Mouse (Mus musculus): ENCODE results near the gene Gnaz.
"Not testable (repeated sequence)": the region's sequence is repeated elsewhere in the genome, so short reads cannot be mapped to it uniquely, and the experiment has no call there.

Gene Gnaz

DNA sequence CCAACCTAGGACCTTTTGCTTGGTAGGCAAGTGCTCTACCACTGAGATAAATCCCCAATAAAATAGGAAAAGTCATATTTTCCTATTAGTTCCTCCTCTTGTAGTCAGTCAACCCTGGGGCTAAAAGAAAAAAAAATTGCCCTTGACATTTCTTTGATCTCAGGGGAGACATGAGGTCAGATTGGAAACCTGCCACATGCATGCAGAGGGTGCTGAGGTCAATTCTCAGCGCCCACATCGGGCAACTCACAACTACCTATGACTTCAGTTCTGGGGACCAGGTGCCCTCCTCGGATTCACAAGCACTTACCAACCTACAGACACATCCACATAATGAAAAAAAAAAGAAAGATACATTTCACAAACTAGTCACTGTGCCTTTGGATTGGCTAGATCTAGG, 63.3 kb downstream of the Gnaz start:
- DNase-seq (ENCODE audit: low spot score), result no peak

DNA sequence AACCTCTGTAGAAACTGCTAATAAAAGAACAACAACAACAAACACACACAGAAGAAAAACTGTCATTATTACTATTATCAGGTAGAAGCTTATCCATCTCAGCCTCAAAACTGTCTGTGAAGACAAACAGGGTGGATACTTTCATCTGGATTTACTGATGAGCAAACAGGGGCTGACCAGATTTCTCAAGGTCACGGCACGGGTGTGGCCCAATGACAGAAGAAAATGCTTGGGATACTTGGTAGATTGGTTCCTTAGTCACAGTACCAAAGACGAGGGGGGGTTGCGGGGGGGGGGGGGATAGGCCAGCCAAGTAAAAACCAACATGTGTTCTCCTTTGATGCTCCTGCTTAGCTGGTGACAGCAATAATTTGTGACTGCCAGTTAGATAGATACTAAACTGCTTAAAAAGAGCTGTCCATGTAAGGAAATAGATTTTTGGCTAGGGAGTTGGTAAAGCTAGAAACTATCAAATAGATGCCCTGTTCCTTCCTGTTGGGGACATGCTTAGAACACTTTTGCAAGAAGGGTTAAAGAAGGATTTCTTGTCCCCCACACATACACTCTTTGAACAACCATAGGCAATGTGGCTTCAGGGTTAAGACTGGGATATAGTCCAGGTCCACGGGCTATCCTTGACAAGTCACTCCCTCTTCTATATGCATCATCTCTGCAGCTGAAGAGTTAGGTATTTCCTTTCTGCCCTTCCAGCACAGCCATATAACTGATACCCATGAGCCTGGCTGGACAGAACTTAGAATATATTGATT, 64.6 kb downstream of the Gnaz start:
- no peak for DNase-seq (ENCODE audit: low spot score)

DNA sequence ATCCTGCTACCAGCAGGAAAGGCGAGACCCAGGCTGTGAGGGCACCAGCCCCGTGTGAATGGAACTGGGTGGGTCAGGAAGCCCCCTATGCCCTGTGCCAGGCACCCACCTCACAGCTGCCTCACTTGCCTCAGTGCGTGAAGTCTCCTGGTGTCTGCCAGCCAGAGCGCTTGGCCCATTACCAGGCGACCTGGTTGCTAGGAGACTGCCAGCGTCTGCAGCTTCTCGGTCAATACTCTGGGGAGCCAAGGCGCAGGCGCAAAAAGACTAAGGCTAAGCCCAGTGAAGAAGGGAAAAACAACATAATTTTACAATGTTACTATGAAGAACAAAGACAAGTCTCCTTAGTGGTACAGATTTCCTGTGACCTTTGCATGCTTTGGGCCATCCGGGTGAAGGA, 65.4 kb downstream of the Gnaz start, which contains the start of gene Rsph14:
Rsph14 (minus strand) TSS at position 192 of the 400 bp plus-strand sequence.
- peak; percentile 45 for DNase-seq (ENCODE audit: low spot score)

DNA sequence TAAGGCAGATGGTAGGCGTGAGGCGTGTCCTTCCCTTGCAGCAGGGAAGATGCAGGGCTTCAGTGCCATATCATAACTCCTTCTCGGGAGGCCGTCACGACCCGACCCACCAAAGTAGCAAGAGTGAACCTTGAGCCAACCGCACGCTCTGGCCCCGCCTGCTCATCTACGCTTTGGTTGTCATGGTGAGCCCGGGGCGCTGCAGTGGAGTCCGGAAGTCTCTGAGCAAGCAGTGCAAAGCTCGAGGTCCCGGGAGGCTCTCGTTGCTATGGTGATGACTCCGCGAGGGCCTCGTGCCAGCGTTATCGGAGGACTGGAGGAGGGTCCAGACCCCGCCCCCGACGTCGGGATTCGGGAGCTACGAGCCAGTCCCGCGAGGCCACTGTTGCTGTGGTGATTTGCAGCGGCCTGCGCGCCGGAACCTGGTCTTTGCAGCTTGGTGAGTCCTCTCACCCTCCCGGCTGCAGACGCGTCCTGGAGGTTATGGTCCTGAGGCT, 70.0 kb downstream of the Gnaz start, which contains the start of gene Rab36:
Rab36 (plus strand) TSS at position 176 of the 497 bp plus-strand sequence.
- DNase-seq (ENCODE audit: low spot score), result peak; percentile 97

DNA sequence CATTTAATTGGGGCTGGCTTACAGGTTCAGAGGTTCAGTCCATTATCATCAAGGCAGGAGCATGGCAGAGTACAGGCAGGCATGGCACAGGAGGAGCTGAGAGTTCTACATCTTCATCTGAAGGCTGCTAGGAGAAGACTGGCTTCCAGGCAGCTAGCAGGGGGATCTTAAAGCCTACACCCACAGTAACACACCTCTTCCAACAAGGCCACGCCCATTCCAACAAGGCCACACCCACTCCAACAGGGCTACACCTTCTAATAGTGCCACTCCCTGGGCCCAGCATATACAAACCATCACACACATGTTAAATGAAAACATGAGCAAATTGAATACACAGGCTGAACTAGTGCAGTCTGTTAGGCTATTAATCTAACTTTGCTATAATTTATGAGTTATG, 75.1 kb downstream of the Gnaz start:
- not testable (repeated sequence) for DNase-seq (ENCODE audit: low spot score)

DNA sequence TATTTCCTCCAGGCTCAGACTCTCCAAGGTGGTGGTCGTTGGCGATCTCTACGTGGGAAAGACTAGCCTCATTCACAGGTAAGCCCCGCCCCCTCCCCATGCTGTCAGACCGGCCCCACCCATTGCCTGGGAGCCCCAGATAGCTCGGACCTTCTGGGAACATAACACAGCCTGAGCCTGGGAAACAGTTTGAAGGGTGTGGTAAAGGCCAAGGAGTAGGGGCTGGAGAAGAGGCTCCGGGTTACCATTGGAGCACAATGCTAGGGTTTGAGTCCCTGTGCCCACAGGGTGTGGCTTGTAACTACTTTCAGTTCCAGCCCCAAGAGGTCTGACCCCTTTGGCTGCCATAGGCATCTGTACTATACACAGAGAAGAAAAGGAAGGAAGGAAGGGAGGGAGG, 77.5 kb downstream of the Gnaz start:
- no peak for DNase-seq (ENCODE audit: low spot score)

DNA sequence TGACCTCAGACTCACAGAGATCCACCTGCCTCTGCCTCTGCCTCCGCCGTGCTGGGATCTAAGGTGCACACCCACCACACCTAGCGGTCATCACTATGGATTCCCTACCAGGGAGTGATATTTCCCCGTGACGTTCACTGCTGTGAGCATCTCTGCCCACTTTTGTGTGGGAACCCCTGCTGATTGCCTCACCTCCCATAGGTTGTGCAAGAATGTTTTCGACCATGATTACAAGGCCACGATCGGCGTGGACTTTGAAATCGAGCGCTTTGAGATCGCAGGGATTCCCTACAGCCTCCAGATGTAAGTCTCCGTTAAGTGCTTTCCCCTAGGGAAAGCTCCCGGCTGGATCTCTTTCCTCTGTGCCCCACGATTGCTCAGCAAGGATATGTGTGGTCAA, 78.9 kb downstream of the Gnaz start:
- no peak for DNase-seq (ENCODE audit: low spot score)

DNA sequence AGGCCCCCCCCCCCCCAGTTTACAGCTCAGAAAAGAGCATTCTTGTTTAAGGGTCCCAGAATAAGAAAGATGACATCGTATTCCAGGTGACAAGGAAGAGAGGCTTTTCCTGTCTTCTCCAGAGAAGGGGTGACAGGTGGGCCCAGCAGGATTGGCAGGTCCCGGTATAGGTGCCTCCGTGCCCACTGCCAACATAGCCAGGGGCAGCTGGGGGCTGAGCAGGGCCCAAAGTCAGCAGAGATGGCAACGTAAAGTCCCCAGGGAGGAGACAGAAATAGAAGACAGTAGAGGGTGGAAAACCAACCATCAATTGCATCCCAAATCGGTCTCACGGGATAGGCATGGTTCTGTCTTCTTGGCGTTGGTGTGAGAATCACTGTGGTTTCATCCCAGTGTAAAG, 81.7 kb downstream of the Gnaz start:
- DNase-seq (ENCODE audit: low spot score), result no peak

DNA sequence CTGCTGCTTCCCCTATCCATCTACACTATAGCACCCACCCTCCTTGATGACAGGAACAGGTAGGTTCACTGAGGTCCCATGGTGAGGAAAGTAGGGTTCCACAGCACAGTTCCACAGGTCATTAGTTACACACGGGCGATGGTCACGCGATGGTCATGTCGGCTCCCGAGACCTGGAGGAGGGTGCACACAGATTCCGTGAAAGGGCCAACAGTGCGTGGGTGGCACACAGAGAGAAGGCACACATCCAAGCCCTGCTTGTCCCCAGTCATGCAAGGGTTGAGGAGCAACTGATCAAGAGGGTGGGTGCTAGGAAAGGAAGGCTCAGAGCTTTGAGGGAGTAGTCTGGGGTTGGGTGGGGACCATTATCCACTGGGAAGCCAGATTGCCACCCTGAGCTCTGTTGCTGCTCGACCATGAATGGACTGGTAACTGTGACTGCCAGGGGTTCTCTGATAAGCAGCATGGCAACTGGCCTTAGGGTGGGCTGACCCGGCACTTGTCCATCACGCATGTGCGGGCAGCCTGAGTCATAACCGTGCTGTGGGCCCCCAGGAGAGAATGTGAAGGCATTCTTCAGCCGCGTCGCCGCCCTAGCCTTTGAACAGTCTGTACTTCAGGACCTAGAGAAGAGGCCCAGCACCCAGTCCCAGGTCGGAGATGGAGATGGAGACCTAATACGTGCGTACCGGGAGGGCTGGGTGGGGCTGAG, 84.5 kb downstream of the Gnaz start:
- no peak for DNase-seq (ENCODE audit: low spot score)

DNA sequence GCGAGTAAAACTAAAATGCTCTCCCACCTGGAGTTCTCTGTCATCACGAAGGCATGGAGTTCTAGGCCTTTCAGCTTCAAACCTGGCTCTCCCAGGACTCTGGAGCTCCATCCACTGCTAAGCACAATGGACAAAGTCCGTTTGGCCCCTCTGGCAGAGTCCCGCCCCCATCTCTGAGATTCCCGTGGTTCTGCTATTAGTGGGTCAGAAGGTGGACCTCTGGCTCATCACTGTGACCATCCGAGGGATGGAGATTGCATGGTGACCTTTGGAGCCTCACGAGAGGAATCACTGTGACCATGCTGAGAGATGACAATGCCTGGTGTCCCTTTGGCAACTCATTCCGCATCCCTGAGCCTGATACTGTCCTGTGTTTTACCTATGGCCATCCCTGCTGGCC, 85.9 kb downstream of the Gnaz start:
- DNase-seq (ENCODE audit: low spot score), result no peak

DNA sequence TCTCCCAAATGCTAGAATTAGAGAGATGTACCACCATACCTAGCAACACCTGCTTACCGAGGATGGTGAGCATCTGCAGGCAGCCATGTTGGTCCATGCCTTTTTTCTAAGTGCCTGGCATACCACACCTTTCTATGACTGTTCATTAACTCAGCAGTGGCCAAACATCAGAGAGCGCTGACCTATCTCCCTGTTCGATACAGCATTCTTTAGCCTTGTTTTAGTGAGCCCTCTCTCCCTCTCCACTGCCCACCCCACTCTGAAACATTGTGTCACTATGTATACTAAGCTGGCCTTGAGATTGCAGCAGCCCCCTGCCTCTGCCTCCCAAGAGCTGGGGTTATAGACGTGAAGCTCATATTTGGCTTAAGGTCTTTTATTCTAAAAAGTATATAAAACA, 86.7 kb downstream of the Gnaz start:
- no peak for DNase-seq (ENCODE audit: low spot score)

DNA sequence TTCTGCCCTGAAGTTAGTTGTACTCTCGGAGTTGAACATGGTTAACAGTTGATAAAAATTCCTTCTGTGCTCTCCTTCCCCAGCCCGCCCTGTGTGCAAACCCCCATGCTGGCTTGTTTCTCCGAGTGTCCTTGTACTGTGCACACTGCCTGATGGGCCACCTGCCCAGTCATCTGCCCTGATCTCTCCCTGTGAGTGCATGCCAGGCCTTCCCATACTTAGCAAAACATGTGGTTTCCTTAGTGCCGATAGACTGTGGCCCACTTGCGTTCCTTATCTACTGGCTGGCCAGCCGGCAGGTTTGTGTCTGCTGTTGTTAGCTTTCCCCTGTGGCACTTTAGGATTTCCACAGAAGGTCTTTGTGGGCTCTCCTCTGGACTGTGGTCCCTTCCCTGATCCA, 87.1 kb downstream of the Gnaz start:
- DNase-seq (ENCODE audit: low spot score), result no peak

DNA sequence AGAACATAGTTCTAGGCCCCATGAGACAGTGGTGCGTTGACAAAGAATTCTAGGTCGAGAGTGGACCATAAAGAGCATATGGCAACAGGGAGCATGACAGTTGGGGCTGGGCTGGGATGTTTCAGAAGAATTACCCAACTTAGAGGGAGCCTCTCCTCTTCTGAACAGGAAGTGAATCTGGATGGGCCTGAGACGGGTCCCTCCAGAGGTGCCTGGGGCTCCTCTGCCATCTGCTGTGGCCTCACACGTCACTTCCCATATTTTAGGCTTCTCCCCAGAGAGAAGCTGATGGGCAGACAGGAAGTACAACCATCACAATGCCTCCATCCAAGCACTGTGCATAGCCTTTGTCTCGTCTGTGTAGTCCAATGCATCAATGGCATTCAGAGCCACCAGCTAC, 88.7 kb downstream of the Gnaz start:
- DNase-seq (ENCODE audit: low spot score), result no peak

DNA sequence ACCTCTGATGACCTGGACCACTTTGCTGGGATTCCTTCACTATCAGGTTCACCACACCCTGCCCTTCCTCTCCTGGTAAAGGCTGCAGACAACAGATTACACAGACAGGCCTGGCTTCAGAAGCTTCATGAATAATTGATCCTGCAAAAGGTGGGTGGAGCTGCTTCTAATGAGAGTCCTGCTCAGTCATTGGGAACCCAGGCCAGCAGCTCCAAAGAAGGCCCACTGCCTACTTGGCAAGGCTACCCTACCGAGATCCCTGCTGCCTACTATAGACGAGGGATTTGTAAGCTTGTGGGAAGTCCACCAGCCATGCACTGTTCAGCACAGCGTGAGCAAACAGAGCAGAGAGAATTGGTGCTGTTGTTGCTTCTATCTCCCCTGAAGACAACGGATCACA, 89.3 kb downstream of the Gnaz start:
- no peak for DNase-seq (ENCODE audit: low spot score)

DNA sequence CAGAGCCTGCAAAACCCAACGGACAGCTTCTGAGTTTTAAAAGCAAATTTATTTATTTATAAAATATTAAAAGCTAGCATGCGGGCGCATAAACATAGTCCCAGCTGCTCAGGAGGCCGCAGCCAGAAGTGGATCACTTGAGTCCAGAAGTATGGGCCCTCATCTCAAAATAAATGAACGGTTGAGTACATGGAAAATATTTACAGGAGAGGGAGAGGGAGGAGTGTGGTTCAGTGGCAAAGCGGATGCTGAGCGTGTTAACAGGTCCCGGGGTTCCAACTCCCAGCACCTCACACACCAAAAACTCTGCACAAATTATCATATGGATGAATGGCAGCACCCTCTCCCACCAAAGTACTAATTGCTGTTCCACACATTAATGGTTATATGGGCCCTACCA, 91.4 kb downstream of the Gnaz start:
- DNase-seq (ENCODE audit: low spot score), result no peak

DNA sequence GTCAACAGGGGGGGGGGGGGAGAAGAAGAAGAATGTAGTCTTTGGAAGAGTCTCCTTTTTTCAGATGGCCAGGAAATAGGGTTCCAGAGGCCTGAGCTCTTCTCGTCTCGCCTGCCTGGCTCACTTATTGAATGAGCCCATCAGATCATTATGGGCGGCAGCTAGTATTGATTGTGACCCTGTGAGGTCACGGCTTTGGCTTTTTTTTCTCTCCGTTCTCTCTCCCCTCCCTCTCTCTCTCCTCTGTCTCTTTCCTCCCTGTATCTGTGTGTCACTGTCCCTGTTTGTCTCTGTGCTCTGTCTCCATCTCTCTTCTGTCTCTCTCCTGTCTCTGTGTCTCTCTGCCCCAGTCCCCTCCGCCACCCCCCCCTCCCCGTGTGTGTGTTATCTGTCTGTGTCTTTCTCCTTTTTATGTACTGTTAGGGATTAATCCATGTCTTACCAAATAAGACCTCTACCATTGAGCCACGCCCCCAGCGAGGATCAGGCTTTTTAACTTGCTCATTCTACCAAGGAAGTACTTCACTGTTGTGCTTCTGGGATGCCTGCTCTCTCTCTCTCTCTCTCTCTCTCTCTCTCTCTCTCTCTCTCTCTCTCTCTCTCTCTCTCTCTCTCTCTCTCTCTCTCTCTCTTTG, 91.9 kb downstream of the Gnaz start:
- DNase-seq (ENCODE audit: low spot score), result no peak

DNA sequence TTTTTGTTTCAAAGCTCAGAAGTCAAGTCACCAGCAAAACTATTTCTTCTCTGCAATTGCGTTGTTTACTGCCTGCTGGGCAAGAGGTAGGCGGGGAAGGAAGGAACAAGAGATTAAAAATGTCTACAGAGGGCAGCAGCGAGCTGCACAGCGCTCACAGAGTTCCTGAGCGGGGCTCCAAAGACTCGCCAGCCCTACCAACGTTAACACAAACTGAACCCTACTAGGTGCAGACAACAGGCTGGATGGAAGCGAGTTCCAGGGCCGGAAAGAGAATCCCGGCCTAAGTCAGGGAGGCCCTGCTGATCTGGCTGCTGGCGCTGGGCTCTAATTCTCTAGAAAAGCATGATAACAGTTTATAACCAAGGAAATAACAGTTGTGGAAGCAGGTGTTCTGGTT, 92.4 kb downstream of the Gnaz start:
- DNase-seq (ENCODE audit: low spot score), result no peak

DNA sequence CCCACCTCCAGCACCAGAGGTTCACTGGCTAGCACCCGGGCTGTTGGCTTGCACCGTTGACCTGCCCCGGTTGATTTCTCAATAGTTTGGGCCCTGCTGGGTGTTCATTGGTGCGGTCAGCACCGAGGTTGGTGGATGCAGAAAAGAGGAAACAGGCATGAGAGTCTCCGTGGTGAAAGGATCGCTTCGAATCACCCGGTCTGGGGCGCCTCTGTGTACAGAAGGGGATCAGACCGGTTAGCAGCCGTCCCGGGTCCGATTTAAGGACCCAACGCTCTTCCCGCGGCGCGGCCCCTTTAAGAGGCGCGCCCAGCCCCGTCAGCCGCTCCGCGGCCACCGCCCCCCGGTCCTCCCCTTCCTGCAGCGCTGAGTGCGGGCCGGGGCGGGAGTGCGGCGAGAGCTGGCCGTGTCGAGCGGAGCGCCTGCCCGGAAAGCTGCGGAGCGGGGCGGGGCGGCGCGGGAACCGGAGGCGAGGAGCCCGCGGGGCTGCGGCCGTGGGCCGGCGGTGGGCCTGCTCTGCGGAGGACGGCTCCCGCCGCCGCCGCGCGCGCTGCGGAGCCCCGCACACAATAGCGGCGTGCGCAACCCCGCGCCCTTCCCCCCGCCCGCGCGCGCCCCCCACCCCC, 93.4 kb downstream of the Gnaz start, which contains the start of gene Bcr:
Bcr (plus strand) TSS at position 376 of the 626 bp plus-strand sequence.
- peak; percentile 55 for DNase-seq (ENCODE audit: low spot score)

DNA sequence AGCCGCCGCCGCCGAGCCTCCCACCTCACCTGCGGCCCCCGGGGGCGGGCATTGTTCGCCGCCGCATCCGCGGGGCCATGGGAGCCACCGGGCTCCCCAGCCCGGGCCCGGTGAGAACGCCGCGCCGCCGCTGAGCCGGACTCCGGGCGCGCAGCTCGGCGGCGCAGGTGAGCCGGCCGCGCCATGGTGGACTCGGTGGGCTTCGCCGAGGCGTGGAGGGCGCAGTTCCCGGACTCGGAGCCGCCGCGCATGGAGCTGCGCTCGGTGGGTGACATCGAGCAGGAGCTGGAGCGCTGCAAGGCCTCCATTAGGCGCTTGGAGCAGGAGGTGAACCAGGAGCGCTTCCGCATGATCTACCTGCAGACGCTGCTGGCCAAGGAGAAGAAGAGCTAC, 93.9 kb downstream of the Gnaz start:
- no peak for DNase-seq (ENCODE audit: low spot score)

DNA sequence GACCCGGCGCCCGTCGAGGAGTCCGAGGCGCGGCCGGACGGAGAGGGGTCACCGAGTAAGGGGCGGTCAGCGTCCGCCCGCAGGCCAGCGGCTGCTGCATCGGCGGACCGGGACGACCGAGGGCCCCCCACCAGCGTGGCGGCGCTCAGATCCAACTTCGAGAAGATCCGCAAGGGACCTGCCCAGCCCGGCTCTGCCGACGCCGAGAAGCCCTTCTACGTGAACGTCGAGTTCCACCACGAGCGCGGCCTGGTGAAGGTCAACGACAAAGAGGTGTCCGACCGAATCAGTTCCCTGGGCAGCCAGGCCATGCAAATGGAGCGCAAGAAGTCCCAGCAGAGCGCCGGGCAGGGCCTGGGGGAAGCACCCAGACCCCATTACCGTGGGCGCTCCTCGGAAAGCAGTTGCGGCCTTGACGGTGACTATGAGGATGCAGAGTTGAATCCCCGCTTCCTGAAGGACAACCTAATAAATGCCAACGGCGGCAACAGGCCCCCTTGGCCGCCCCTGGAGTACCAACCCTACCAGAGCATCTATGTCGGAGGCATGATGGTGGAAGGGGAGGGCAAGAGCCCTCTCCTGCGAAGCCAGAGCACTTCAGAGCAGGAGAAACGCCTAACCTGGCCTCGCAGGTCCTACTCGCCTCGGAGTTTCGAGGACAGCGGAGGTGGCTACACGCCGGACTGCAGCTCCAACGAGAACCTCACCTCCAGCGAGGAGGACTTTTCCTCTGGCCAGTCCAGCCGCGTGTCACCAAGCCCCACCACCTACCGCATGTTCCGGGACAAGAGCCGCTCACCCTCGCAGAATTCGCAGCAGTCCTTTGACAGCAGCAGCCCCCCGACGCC, 94.6 kb downstream of the Gnaz start:
- DNase-seq (ENCODE audit: low spot score), result no peak

DNA sequence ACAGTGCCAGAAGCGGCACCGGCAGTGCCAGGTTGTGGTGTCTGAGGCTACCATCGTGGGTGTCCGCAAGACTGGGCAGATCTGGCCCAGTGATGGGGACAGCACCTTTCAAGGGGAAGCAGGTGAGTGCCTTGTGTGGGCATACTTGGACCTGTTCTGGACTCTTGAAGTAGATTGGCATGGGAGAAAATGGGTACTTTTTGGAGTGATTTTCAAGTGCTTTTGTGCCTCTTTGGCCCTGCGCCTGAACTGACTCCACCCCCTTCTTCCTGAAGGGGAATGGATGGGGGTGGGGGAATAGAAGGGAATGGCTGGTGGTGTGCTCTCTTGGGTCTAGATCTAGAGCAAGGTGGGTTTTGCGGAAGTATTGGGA, 95.2 kb downstream of the Gnaz start:
- DNase-seq (ENCODE audit: low spot score), result no peak

DNA sequence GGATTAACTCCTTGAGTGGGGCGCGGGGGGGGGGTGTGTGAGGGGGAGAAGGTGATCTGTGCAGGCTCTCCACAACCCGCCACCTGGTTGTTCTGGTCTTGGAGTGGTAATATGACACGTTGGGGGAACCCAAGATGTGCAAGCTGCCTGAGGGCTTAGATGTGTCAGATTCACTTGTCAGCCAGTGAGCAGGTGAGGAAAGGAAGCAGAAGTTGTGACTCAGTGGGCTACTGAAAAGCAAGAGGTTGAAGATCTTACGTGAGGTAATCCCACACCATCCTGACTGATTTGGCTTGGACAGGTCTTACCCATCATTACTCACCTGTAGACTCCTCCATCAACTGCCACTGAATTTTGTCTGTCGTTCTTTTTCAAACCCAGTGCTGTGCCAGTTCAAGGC, 95.6 kb downstream of the Gnaz start:
- no peak for DNase-seq (ENCODE audit: low spot score)

Measured in ovary, postnatal 10 days (tissue).